Mouse (Mus musculus) CH12.LX (cell line): ENCODE measurements around the gene Bud23. TPM values are rescaled to one million over a fixed set of nuclear protein-coding genes. Genes with fewer than 3 reads are reported as not detected.
"Not testable (repeated sequence)": the region's sequence is repeated elsewhere in the genome, so short reads cannot be mapped to it uniquely, and the experiment has no call there.

Experiments used
- DNase-seq: peaks from one replicate; pipeline ENCODE4 v3.0.0-alpha.2; 2013; ENCODE audit errors: extremely low read depth
- H3K27ac ChIP-seq: 2 replicates; pipeline ENCODE4 v1.5.1; 2012; ENCODE audit warnings: low read depth, mild to moderate bottlenecking, control low read depth, moderate library complexity; ENCODE audit not compliant: insufficient read depth
- H3K27me3 ChIP-seq: replicated peaks from 2 replicates; pipeline ENCODE3; 2012; ENCODE audit warnings: inconsistent platforms
- H3K36me3 ChIP-seq, 2 experiments: replicated peaks in 1 of 2; 2 replicates each; pipeline versions ENCODE3 to v1.6.1; 2012; ENCODE audit warnings: inconsistent platforms in 1 of 2, low read length in 1 of 2, mild to moderate bottlenecking in 1 of 2, mixed read lengths in 1 of 2, moderate library complexity in 1 of 2; ENCODE audit not compliant: control insufficient read depth in 1 of 2, insufficient read depth in 1 of 2
- H3K4me1 ChIP-seq, 2 experiments: 2 replicates each; pipeline ENCODE4 v1.6.1; 2012; ENCODE audit warnings: inconsistent platforms in 1 of 2, moderate library complexity in 1 of 2; ENCODE audit not compliant: insufficient read depth in 2 of 2, control insufficient read depth in 1 of 2
- H3K4me2 ChIP-seq: 2 replicates; pipeline ENCODE4 v1.6.1; 2012; ENCODE audit warnings: low read depth, mild to moderate bottlenecking, control low read depth; ENCODE audit not compliant: poor library complexity, insufficient read depth, severe bottlenecking
- H3K4me3 ChIP-seq, 3 experiments: fragments of 150-350 bp in 1 of 3; sonication (generic) in 1 of 3; replicated peaks in 1 of 3; 2 replicates each; pipeline versions ENCODE3 to v1.5.1; 2011 to 2012; ENCODE audit warnings: low read depth in 2 of 3, low read length in 2 of 3, mild to moderate bottlenecking in 2 of 3, moderate library complexity in 2 of 3, control low read depth in 1 of 3, improper control_type of control experiment in 1 of 3, inconsistent platforms in 1 of 3, mixed read lengths in 1 of 3; ENCODE audit not compliant: poor library complexity in 1 of 3
- H3K79me2 ChIP-seq: replicated peaks from 2 replicates; pipeline ENCODE4 v1.6.1; 2012; ENCODE audit warnings: mild to moderate bottlenecking, moderate library complexity; ENCODE audit not compliant: control insufficient read depth, poor library complexity, insufficient read depth, severe bottlenecking; ENCODE audit errors: extremely low read depth
- H3K9ac ChIP-seq: 2 replicates; pipeline ENCODE4 v1.6.1; 2012; ENCODE audit warnings: low read depth, mild to moderate bottlenecking, control low read depth, moderate library complexity; ENCODE audit not compliant: insufficient read depth
- H3K9me3 ChIP-seq: replicated peaks from 2 replicates; pipeline ENCODE3; 2012; ENCODE audit warnings: low read length, inconsistent platforms, mixed read lengths
- BHLHE40 ChIP-seq: IDR thresholded peaks from 2 replicates; pipeline ENCODE4 v1.6.1; 2011; ENCODE audit warnings: mild to moderate bottlenecking, low read depth, low read length, improper control_type of control experiment
- CHD1 ChIP-seq: IDR thresholded peaks from 2 replicates; pipeline ENCODE4 v1.6.1; 2012; ENCODE audit warnings: low read depth, low read length, improper control_type of control experiment, inconsistent platforms
- ETS1 ChIP-seq: conservative IDR thresholded peaks from 2 replicates; pipeline ENCODE4 v1.6.1; 2012; ENCODE audit warnings: low read depth, mild to moderate bottlenecking, inconsistent platforms, low read length, improper control_type of control experiment, moderate library complexity
- GABPA ChIP-seq: IDR thresholded peaks from 2 replicates; pipeline ENCODE4 v1.6.1; 2012; ENCODE audit warnings: low read depth, low read length, improper control_type of control experiment, inconsistent platforms; ENCODE audit not compliant: insufficient replicate concordance
- IRF4 ChIP-seq: IDR thresholded peaks from 2 replicates; pipeline ENCODE4 v1.6.1; 2014; ENCODE audit warnings: low read depth, mild to moderate bottlenecking, inconsistent platforms, low read length, improper control_type of control experiment
- JUND ChIP-seq: conservative IDR thresholded peaks from 2 replicates; pipeline ENCODE4 v1.6.1; 2011; ENCODE audit warnings: low read depth, low read length, improper control_type of control experiment
- KAT2A ChIP-seq: IDR thresholded peaks from 2 replicates; pipeline ENCODE4 v1.6.1; 2012; ENCODE audit warnings: low read length, improper control_type of control experiment, inconsistent platforms; ENCODE audit not compliant: insufficient replicate concordance
- RAD21 ChIP-seq: IDR thresholded peaks from 2 replicates; pipeline ENCODE4 v1.6.1; 2011; ENCODE audit warnings: low read depth, mild to moderate bottlenecking, low read length, improper control_type of control experiment, moderate library complexity
- SMC3 ChIP-seq: IDR thresholded peaks from 2 replicates; pipeline ENCODE4 v1.6.1; 2011; ENCODE audit warnings: low read depth, low read length, improper control_type of control experiment
- ZKSCAN1 ChIP-seq: IDR thresholded peaks from 2 replicates; pipeline ENCODE4 v1.6.1; 2012; ENCODE audit warnings: low read depth, inconsistent platforms, low read length, improper control_type of control experiment, borderline replicate concordance
- ZMIZ1 ChIP-seq: IDR thresholded peaks from 2 replicates; pipeline ENCODE4 v1.6.1; 2012; ENCODE audit warnings: low read depth, mild to moderate bottlenecking, inconsistent platforms, low read length, improper control_type of control experiment
- dilution Hi-C: fragments of 300-500 bp; cut with MboI; formaldehyde crosslinking; loops from 2 replicates; pipeline ENCODE4 v1.14.3; 2020; ENCODE audit warnings: low sequenced_read_pairs; ENCODE audit not compliant: extremely low pct_unique_long_range_greater_than_20kb, extremely low pct_ligation_motif_present
- in situ Hi-C: fragments of 300-500 bp; cut with MboI; formaldehyde crosslinking; loops from 3 replicates; pipeline ENCODE4 v1.14.3; 2019; ENCODE audit warnings: low sequenced_read_pairs, low pct_ligation_motif_present, low pct_unique_long_range_greater_than_20kb, mixed read lengths
- polyA plus RNA-seq: library from polyadenylated mRNA; unstranded; fragments of >175 nt; gene quantifications from 2 replicates; pipeline ENCODE4 v1.2.1, GENCODE M21; 2012; ENCODE audit warnings: low read depth; ENCODE audit not compliant: insufficient read length
- total RNA-seq, 2 experiments: library from RNA; depleted of rRNA; stranded (reverse); fragments of 300-350 nt in 1 of 2; fragments of >200 nt in 1 of 2; gene quantifications; 2 replicates each; pipeline ENCODE4 v1.2.3; 2012 to 2014

Bud23 gene
- 62.1 and 70.0 TPM in 2 replicates for total RNA-seq (2012; rRNA removed)
- total RNA-seq (2014; rRNA removed), result 60.7 and 79.1 TPM in 2 replicates
- 118 and 141 TPM in 2 replicates for polyA plus RNA-seq

GRCm38 (mm10) chr5:135064909-135065446 lies at the start of gene Bud23:
Bud23 (minus strand) TSS chr5:135064959.
- H3K27ac ChIP-seq, dilution Hi-C loops, H3K27me3 ChIP-seq, H3K79me2 ChIP-seq, DNase-seq, H3K9me3 ChIP-seq, in situ Hi-C loops: not testable (repeated sequence)
- Histone ChIP-seq H3K4me2 (peak within 1 kb of the TSS; percentile 39), H3K4me1 (peaks cover 11 to 25% of the 10 kb centered on the region in 2 experiments; a peak in 3 of 4 replicates), H3K36me3 (peaks cover 17 to 51% of the 10 kb centered on the region in 2 experiments), H3K4me3 (peak within 1 kb of the TSS; percentile 85 to 96 (median 93)), H3K9ac (peak within 1 kb of the TSS; percentile 75)

GRCm38 (mm10) chr5:135113782-135114181 lies 49.0 kb upstream of the Bud23 start:
- TF ChIP-seq RAD21 (no peak), IRF4 (no peak), ZMIZ1 (no peak), JUND (no peak)
- TF ChIP-seq, all 38 proteins: peak for 0
- no peak overlapping the region for H3K4me3 ChIP-seq
- DNase-seq, result no peak
- H3K4me2 ChIP-seq, result no peak overlapping the region
- no peaks in the 10 kb centered on the region for H3K36me3 ChIP-seq
- no peak overlapping the region for H3K27ac ChIP-seq
- peaks cover 46% of the 10 kb centered on the region for H3K27me3 ChIP-seq
- H3K9me3 ChIP-seq, result peaks cover 2% of the 10 kb centered on the region
- H3K79me2 ChIP-seq, result no peaks in the 10 kb centered on the region
- in situ Hi-C loops, result loop anchor here (25.0 kb wide), 1 partner anchor 201 kb away; the partner anchor contains the start of genes Cldn13 and Tmem270
- dilution Hi-C loops, result no loop called here
- H3K9ac ChIP-seq, result no peak overlapping the region
- H3K4me1 ChIP-seq, result peaks cover 4 to 8% of the 10 kb centered on the region in 2 experiments; a peak in 2 of 4 replicates

- Histone ChIP-seq H3K9me3 (peaks cover 18% of the 10 kb centered on the region), H3K9ac (no peak overlapping the region), H3K79me2 (no peaks in the 10 kb centered on the region), H3K4me2 (no peak overlapping the region), H3K4me3 (no peak overlapping the region), H3K36me3 (no peaks in the 10 kb centered on the region), H3K27me3 (peaks cover 72% of the 10 kb centered on the region), H3K27ac (no peak overlapping the region), H3K4me1 (peaks cover 0 to under 1% of the 10 kb centered on the region in 2 experiments; a peak in 2 of 4 replicates)
- TF ChIP-seq BHLHE40 (no peak), ZKSCAN1 (no peak), CHD1 (no peak), KAT2A (no peak), SMC3 (no peak), RAD21 (no peak), JUND (no peak), ETS1 (no peak), GABPA (no peak)
- in situ Hi-C loops (loop anchor here (25.0 kb wide), 1 partner anchor 198 kb away; the partner anchor contains the start of genes Cldn13 and Tmem270), dilution Hi-C loops (no loop called here)
- no peak for DNase-seq
These were observed 45.2 kb upstream of the Bud23 start for GRCm38 (mm10) chr5:135109976-135110375.
